Mouse (Mus musculus) bone marrow macrophage, adult 2 months (primary cell): ENCODE measurements around the gene Fblim1.

Source experiments
- CTCF ChIP-seq: IDR thresholded peaks from 2 replicates; pipeline ENCODE4 v1.5.1; 2012; ENCODE audit warnings: low read depth, mild to moderate bottlenecking, low read length, moderate library complexity
- POLR2A ChIP-seq: IDR thresholded peaks from 2 replicates; pipeline ENCODE4 v1.6.1; 2012; ENCODE audit warnings: mild to moderate bottlenecking, low read depth, low read length, borderline replicate concordance

GRCm38 (mm10) chr4:141571934-141572333, 34.0 kb downstream of the Fblim1 start:
- TF ChIP-seq CTCF (no peak), POLR2A (no peak)
